In the genomic region with DNA sequence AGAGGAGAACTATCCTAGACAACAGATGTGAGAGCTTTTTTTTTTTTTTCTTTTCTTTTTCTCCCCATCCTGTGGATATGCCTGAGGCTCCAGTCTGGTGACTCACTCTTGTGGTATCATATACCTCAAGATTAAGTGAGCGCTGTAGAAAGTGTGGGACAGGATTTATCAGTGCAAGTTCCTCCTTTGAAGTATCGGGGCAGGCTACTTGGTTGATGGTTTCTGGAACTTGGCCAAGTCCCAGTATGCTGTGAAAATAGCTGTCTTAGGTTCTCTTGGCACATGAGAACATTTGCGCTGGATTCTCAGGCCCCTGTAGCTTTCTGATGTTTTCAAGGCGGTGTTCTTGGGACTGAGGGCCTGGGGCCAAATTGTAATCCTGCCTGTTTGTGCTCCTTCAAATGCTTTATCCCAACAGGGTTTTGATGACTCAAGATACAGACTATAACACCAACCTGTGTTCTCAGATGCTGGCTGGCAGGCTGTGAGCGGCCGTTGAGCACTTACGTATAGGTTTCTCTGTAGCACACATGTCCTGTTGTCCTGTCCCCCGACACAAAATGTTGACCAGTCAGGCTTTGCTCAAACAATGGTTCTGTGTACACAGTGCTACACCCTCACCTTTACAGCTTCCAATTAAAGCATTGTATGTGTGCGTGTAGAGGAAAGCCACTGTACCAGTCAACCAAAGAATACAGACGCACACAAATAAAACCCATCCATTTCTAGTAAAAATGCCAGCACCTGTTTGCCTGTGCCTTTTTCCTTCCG, we compare ENCODE assay signal across 10 mouse cellular contexts.
DNase-seq lines count a peak whose midpoint lies in the region; ATAC-seq and TF ChIP-seq lines count a peak whose summit lies in the region.
"Had no signal": no experiment of that assay in that cellular context is flagged by ENCODE, and none has a peak within 500 bp of the region (broad histone marks: within the 10 kb centered on the region; RNA-seq: fewer than 3 reads in every experiment).

No protein-coding gene starts in this region.

- DNase-seq in adrenal gland, postnatal 14 days, result peak; percentile 37
- no peak for DNase-seq in adrenal gland, postnatal 36 days
- no peak for DNase-seq in layer of hippocampus, adult 2 months (ENCODE audit: low spot score in 2 of 2)
- no peak for DNase-seq in layer of hippocampus, adult 9-10 months (ENCODE audit: low spot score)
- DNase-seq in spleen, adult 18-20 months, result no peak
- no peak for DNase-seq in right cerebral cortex, adult 18-20 months
- DNase-seq: gastrocnemius, postnatal 10 days had no signal

- TF ChIP-seq CTCF in layer of hippocampus, adult 2 months (conservative IDR thresholded peaks at IDR 0.05), result no peak

- no peak overlapping the region for H3K4me3 ChIP-seq in layer of hippocampus, adult 2 months
- H3K4me3 ChIP-seq: liver, embryonic 12.5 days had no signal

- ATAC-seq in common myeloid progenitor, adult 5-6 weeks (replicated peaks; ENCODE audit: low read depth, poor library complexity, severe bottlenecking), result peak; percentile 94
- ATAC-seq in megakaryocyte progenitor cell, adult 5-6 weeks (replicated peaks; ENCODE audit: poor library complexity), result peak; percentile 86
- ATAC-seq: liver, embryonic 12.5 days had no signal

- H3K27ac ChIP-seq in layer of hippocampus, adult 2 months, result peak overlapping the region; percentile 11; the same call in 1 of the 2 replicates
- H3K27ac ChIP-seq: liver, embryonic 12.5 days had no signal
